Mouse (Mus musculus): ENCODE measurements around the gene Plb1. TPM values are rescaled to one million over a fixed set of nuclear protein-coding genes. Genes with fewer than 3 reads are reported as not detected.

Plb1 gene
- polyA plus RNA-seq, 1 experiment from 2014 or later = 11.4 TPM

DNA sequence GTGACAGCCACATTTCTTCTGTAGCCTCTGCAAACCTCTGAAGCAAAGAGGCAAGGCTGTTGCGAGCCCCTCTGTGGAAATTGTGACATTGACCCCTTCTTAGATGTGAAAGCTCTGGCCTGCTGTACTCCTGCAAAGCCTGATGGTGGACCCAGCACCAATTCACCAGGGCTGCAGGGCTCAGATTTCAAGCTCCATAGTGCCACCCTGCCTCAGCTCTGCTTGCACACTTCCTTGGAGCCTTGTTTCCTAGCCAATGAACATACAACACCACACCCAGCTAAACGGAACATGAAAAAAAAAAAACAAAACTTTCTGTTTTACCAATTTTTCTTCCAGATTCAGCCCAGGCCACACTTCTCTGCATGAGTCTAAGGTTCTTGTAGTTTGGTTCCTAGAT lies 74.6 kb downstream of the Plb1 start:
- TF ChIP-seq CTCF (IDR thresholded peaks at IDR 0.05; ENCODE audit: low read depth) = no peak
- no peak overlapping the region for H3K27ac ChIP-seq (ENCODE audit: low read depth)
- H3K4me3 ChIP-seq (ENCODE audit: low read depth, low read length) = no peak overlapping the region
- no peaks in the 10 kb centered on the region for H3K27me3 ChIP-seq (ENCODE audit: insufficient read depth, low read length)
- peak; percentile 4 for DNase-seq
- no peaks in the 10 kb centered on the region for H3K9me3 ChIP-seq (ENCODE audit: low read depth, low read length)
- H3K36me3 ChIP-seq (ENCODE audit: insufficient read depth) = no peaks in the 10 kb centered on the region
- H3K4me1 ChIP-seq (ENCODE audit: insufficient read depth) = no peaks in the 10 kb centered on the region
- H3K9ac ChIP-seq = no peak overlapping the region
- no peak for ATAC-seq (ENCODE audit: insufficient read depth)
- WGBS = 53% methylated on average over 2 of the region's 2 CpGs
- H3K4me2 ChIP-seq = no peak overlapping the region

DNA sequence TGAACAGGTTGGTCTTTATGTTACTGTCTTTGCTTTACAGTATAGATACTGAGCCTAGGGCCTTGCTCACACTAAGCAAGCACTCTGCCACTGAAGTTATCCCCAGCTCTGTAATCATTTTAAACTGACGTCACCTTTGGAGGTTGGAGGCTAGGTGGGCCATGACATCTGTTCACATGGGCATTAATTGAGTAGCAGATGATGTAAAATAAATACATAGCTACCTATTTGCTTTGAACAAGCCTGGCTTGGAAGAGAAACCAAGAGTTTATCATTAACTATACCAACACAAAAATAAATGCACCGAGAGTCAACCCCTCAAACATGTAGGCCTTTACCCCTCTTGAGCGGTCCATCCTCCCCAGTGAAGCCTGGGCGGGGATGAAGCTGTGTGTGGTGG lies 76.1 kb downstream of the Plb1 start:
- 76% methylated on average over 4 of the region's 4 CpGs for WGBS
- Histone ChIP-seq H3K27ac (ENCODE audit: low read depth) (no peak overlapping the region), H3K4me2 (no peak overlapping the region), H3K4me1 (ENCODE audit: insufficient read depth) (no peaks in the 10 kb centered on the region), H3K36me3 (ENCODE audit: insufficient read depth) (no peaks in the 10 kb centered on the region), H3K27me3 (ENCODE audit: insufficient read depth, low read length) (no peaks in the 10 kb centered on the region), H3K9me3 (ENCODE audit: low read depth, low read length) (no peaks in the 10 kb centered on the region), H3K9ac (no peak overlapping the region), H3K4me3 (ENCODE audit: low read depth, low read length) (no peak overlapping the region)
- no peak for TF ChIP-seq CTCF (IDR thresholded peaks at IDR 0.05; ENCODE audit: low read depth)
- ATAC-seq (ENCODE audit: insufficient read depth) (no peak), DNase-seq (no peak)

DNA sequence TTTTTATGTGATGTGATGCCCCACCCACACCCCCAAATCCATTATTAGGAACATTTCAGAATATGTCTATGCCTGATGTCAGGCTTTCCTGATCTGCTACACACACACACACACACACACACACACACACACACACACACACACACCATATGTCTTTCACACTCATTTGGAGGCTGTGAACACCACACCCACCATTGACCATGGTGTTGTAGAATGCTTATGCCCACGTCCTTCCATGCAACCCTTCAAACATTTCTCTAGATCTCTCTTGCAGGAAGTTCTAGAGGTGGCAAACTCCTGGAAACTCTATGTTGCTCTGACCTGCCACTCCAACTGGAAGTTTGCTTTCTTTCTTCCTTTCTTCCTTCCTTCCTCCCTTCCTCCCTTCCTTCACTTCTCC lies 77.2 kb downstream of the Plb1 start:
- H3K36me3 ChIP-seq (ENCODE audit: insufficient read depth) = no peaks in the 10 kb centered on the region
- ATAC-seq (ENCODE audit: insufficient read depth) = no peak
- no peak for DNase-seq
- 43% methylated on average over 1 of the region's 1 CpGs for WGBS
- H3K9me3 ChIP-seq (ENCODE audit: low read depth, low read length) = no peaks in the 10 kb centered on the region
- no peak overlapping the region for H3K27ac ChIP-seq (ENCODE audit: low read depth)
- no peak for TF ChIP-seq CTCF (IDR thresholded peaks at IDR 0.05; ENCODE audit: low read depth)
- H3K4me3 ChIP-seq (ENCODE audit: low read depth, low read length) = no peak overlapping the region
- H3K4me1 ChIP-seq (ENCODE audit: insufficient read depth) = no peaks in the 10 kb centered on the region
- no peak overlapping the region for H3K9ac ChIP-seq
- no peak overlapping the region for H3K4me2 ChIP-seq
- no peaks in the 10 kb centered on the region for H3K27me3 ChIP-seq (ENCODE audit: insufficient read depth, low read length)

DNA sequence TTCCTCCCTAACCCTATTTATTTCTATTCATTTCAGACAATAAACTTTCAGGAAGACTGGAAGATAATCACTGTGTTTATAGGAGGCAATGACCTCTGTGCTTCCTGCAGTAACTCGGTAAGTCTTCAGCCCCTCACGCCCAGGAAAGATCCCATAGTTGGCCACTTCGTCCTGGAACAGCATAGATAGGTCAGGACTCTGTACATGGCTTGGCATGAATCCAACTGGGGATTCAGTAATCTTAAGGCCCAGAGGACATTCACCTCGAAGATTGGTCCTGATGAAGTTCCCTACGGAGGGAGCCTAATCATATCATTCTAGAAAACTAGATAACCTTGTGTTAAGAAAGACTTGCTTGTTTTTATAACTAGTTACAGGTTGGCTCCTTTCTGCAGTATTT lies 78.3 kb downstream of the Plb1 start:
- no peaks in the 10 kb centered on the region for H3K36me3 ChIP-seq (ENCODE audit: insufficient read depth)
- H3K4me2 ChIP-seq = no peak overlapping the region
- no peak overlapping the region for H3K9ac ChIP-seq
- H3K27ac ChIP-seq (ENCODE audit: low read depth) = no peak overlapping the region
- WGBS = 61% methylated on average over 5 of the region's 5 CpGs
- ATAC-seq (ENCODE audit: insufficient read depth) (no peak), DNase-seq (no peak)
- no peak overlapping the region for H3K4me3 ChIP-seq (ENCODE audit: low read depth, low read length)
- H3K4me1 ChIP-seq (ENCODE audit: insufficient read depth) = no peaks in the 10 kb centered on the region
- H3K9me3 ChIP-seq (ENCODE audit: low read depth, low read length) = no peaks in the 10 kb centered on the region
- no peaks in the 10 kb centered on the region for H3K27me3 ChIP-seq (ENCODE audit: insufficient read depth, low read length)
- no peak for TF ChIP-seq CTCF (IDR thresholded peaks at IDR 0.05; ENCODE audit: low read depth)

DNA sequence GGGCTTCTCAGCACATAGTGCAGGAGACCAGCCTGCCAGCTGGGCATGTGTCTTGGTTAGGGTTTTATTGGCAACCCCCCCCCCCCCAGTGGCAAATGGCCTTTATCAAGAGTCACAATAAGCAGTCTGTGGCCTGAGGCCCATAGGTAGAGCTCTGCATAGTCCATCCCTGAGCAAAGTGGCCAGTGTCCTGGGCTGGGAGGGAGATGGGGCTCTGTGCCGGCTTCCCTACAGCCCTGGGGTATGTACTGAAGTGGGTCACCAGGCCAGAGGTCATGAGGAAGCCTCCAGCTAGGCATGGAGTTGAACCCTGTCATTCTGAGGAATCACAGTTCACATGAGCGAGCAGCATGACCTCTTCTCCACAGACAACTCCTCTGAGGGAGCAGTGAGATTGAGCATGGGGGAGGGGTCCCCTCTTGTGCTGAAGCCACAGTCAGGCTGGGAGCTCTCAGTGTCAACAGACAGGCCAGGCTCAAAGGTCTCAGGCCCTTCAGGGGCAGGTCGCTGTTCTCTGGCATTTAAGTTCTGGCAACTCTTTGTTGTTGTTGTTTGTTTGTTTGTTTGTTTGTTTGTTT lies 79.2 kb downstream of the Plb1 start:
- Histone ChIP-seq H3K4me1 (ENCODE audit: insufficient read depth) (no peaks in the 10 kb centered on the region), H3K27me3 (ENCODE audit: insufficient read depth, low read length) (no peaks in the 10 kb centered on the region), H3K4me3 (ENCODE audit: low read depth, low read length) (no peak overlapping the region), H3K9me3 (ENCODE audit: low read depth, low read length) (no peaks in the 10 kb centered on the region), H3K9ac (no peak overlapping the region), H3K36me3 (ENCODE audit: insufficient read depth) (no peaks in the 10 kb centered on the region), H3K4me2 (no peak overlapping the region), H3K27ac (ENCODE audit: low read depth) (no peak overlapping the region)
- ATAC-seq (ENCODE audit: insufficient read depth) (no peak), DNase-seq (no peak)
- no peak for TF ChIP-seq CTCF (IDR thresholded peaks at IDR 0.05; ENCODE audit: low read depth)
- WGBS = 46% methylated on average over 3 of the region's 3 CpGs

DNA sequence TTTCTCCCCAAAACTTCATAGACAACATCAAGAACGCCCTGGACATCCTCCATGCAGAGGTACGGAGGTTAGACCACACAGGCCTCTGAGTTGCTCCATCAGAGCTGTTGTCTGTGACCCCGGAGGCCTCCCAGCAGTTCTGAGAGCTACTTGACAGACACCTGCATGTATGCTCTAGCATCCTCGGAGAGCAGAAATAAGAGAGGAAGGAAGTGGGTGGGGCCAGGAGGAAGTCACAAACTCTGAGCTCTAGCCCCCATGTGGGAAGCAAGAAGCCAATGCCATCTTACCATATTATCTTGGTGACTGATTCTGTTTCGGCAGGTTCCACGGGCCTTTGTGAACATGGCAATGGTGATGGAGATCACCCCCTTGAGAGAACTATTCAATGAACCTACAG lies 81.2 kb downstream of the Plb1 start:
- no peak for TF ChIP-seq CTCF (IDR thresholded peaks at IDR 0.05; ENCODE audit: low read depth)
- no peaks in the 10 kb centered on the region for H3K36me3 ChIP-seq (ENCODE audit: insufficient read depth)
- H3K4me3 ChIP-seq (ENCODE audit: low read depth, low read length) = no peak overlapping the region
- ATAC-seq (ENCODE audit: insufficient read depth) (no peak), DNase-seq (no peak)
- H3K4me1 ChIP-seq (ENCODE audit: insufficient read depth) = no peaks in the 10 kb centered on the region
- no peaks in the 10 kb centered on the region for H3K9me3 ChIP-seq (ENCODE audit: low read depth, low read length)
- no peak overlapping the region for H3K4me2 ChIP-seq
- H3K27me3 ChIP-seq (ENCODE audit: insufficient read depth, low read length) = no peaks in the 10 kb centered on the region
- no peak overlapping the region for H3K9ac ChIP-seq
- H3K27ac ChIP-seq (ENCODE audit: low read depth) = no peak overlapping the region
- WGBS = 59% methylated on average over 6 of the region's 6 CpGs

DNA sequence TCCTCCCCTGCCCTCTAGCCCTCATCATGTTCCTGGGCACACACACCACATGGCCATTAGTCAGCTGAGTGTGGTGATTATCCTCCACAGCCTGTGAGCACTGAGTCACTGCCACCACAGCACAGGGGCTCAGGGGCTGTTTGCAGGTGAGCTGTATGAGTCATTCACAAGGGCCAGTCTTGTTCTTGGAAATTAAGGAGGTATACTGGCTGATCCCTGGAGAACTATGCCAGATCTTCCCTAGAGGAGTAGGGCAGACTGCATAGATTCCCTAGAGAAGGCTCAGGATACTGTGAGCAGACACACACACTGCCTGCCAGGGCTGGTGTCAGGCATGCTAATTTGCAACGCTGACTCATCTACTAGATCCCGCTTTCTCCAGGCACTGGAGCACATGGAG lies 82.2 kb downstream of the Plb1 start:
- no peak for TF ChIP-seq CTCF (IDR thresholded peaks at IDR 0.05; ENCODE audit: low read depth)
- Histone ChIP-seq H3K27ac (ENCODE audit: low read depth) (no peak overlapping the region), H3K36me3 (ENCODE audit: insufficient read depth) (no peaks in the 10 kb centered on the region), H3K9me3 (ENCODE audit: low read depth, low read length) (no peaks in the 10 kb centered on the region), H3K4me2 (no peak overlapping the region), H3K27me3 (ENCODE audit: insufficient read depth, low read length) (no peaks in the 10 kb centered on the region), H3K4me1 (ENCODE audit: insufficient read depth) (no peaks in the 10 kb centered on the region), H3K4me3 (ENCODE audit: low read depth, low read length) (no peak overlapping the region), H3K9ac (no peak overlapping the region)
- DNase-seq = no peak
- WGBS = 45% methylated on average over 2 of the region's 2 CpGs
- no peak for ATAC-seq (ENCODE audit: insufficient read depth)
